Mouse (Mus musculus) ES-E14 (cell line): ENCODE measurements around the gene Dtd1.

ENCODE experiments used
- CHD2 ChIP-seq: IDR thresholded peaks from 2 replicates; pipeline ENCODE4 v1.6.1; 2014; ENCODE audit warnings: mild to moderate bottlenecking, low read depth, low read length, inconsistent platforms
- HCFC1 ChIP-seq: IDR thresholded peaks from 2 replicates; pipeline ENCODE4 v1.6.1; 2012; ENCODE audit warnings: low read length, inconsistent platforms, borderline replicate concordance; ENCODE audit not compliant: insufficient read depth
- MAFK ChIP-seq: IDR thresholded peaks from 2 replicates; pipeline ENCODE4 v1.6.1; 2014; ENCODE audit warnings: mild to moderate bottlenecking, low read depth, low read length, inconsistent platforms; ENCODE audit not compliant: insufficient read depth
- ZNF384 ChIP-seq: IDR thresholded peaks from 2 replicates; pipeline ENCODE4 v1.6.1; 2012; ENCODE audit warnings: low read depth, low read length, inconsistent platforms

GRCm38 (mm10) chr2:144715211-144715768 lies 115.6 kb downstream of the Dtd1 start:
- TF ChIP-seq CHD2: 0 out of 2 replicates have a peak, but pooled peaks have one; percentile 28
- TF ChIP-seq ZNF384: no peak
- no peak for TF ChIP-seq HCFC1
- no peak for TF ChIP-seq MAFK
